Mouse (Mus musculus) limb, embryonic 11.5 days (tissue): Measurements from ENCODE around the gene Olfr725. TPM values are rescaled to one million over a fixed set of nuclear protein-coding genes. Genes with fewer than 3 reads are reported as not detected.

Experiments used
- polyA plus RNA-seq: library from polyadenylated mRNA; unstranded; fragments of >200 nt; fragmentation: Nextera tagmentation; extraction: Ambion mirVana; gene quantifications from 2 replicates; pipeline ENCODE4 v1.2.1, GENCODE M21; 2014

Gene Olfr725
- polyA plus RNA-seq, 1 experiment from 2014 or later, result not detected

Other genes with a start within 250 kb of the Olfr725 start
- gene Olfr722, start 138.4 kb downstream of the Olfr725 start, polyA plus RNA-seq, result not detected in 2 replicates
- gene Olfr723, start 108.6 kb downstream of the Olfr725 start, polyA plus RNA-seq, result not detected in 2 replicates
- not detected in 2 replicates for gene Olfr724, start 77.1 kb downstream of the Olfr725 start, polyA plus RNA-seq
- gene Olfr726, start 50.6 kb upstream of the Olfr725 start, polyA plus RNA-seq, result not detected in 2 replicates
- gene Olfr727, start 82.8 kb upstream of the Olfr725 start, polyA plus RNA-seq, result not detected in 2 replicates
- gene Olfr728, start 102.3 kb upstream of the Olfr725 start, polyA plus RNA-seq, result not detected in 2 replicates
- gene Olfr729, start 112.5 kb upstream of the Olfr725 start, polyA plus RNA-seq, result 0.06 TPM in 1 of 2 replicates, not detected in the other
- gene Olfr730, start 147.8 kb upstream of the Olfr725 start, polyA plus RNA-seq, result not detected in 2 replicates
- gene Olfr731, start 201.5 kb upstream of the Olfr725 start, polyA plus RNA-seq, result not detected in 2 replicates
- gene Olfr732, start 243.8 kb upstream of the Olfr725 start, polyA plus RNA-seq, result not detected in 2 replicates